Mouse (Mus musculus) hindlimb bud, embryonic 11.5 days (tissue): ENCODE results near the gene Fbf1.

Source experiments
- DNase-seq: peaks from one replicate; pipeline ENCODE4 v3.0.0-alpha.2; 2012; ENCODE audit warnings: low read depth, low spot score; ENCODE audit errors: extremely low spot score

Fbf1 gene

GRCm38 (mm10) chr11:116185836-116186235 is 17.9 kb upstream of the Fbf1 start:
- DNase-seq = no peak

GRCm38 (mm10) chr11:116178411-116179121 is 10.6 kb upstream of the Fbf1 start:
- no peak for DNase-seq

- DNase-seq = no peak
These were observed 8.0 kb upstream of the Fbf1 start for GRCm38 (mm10) chr11:116176010-116176409.

DNA sequence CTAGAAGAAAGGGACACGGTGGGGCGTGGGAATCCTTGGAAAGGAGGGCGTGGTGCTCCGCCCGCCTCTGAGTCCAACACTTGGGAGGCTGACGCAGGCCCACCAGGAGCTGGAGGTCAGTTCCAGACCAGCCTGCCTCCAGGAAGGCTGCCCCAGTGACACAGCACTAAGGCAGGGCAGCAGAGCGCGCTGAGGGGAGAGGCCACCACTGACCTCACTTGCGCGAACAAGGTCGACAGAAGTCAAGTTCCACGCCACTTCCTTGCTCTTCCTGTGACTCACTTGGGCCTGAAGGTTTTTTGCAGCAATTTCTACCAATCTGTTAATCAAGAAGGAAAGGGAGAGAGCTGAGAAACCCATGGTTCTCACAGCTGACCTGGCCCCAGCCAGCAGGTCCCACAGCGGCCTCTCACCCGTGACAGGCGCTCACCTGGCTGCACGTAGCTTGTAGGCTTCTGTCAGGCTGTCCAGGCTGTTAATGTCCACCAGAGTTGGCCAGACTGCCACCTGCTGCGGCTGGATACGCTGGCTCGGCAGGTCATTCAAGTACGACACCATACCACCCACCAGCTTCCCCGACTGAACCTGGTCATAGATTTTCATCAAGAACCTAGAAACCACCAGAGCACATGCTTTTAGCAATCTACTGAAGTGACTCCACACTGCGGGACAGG is 6.9 kb upstream of the Fbf1 start:
- no peak for DNase-seq

DNA sequence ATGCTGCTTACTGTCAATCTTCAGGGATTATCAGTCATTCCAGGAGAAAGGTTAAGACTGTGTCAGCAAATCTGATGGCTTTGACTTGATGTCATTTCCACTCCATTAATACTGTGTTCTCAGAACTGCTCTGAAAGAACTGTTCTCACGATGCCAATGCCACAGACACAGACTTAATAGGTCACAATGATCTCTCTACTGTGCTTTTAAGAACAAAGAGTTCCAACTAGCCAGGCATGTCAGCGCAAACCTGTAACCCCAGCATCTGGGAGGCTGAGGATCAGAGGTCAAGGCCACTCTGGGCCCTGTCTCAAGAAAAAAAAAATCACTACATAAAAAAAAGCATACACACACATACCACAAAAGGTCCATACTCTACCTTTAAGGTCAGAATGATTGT is 4.0 kb upstream of the Fbf1 start:
- no peak for DNase-seq

DNA sequence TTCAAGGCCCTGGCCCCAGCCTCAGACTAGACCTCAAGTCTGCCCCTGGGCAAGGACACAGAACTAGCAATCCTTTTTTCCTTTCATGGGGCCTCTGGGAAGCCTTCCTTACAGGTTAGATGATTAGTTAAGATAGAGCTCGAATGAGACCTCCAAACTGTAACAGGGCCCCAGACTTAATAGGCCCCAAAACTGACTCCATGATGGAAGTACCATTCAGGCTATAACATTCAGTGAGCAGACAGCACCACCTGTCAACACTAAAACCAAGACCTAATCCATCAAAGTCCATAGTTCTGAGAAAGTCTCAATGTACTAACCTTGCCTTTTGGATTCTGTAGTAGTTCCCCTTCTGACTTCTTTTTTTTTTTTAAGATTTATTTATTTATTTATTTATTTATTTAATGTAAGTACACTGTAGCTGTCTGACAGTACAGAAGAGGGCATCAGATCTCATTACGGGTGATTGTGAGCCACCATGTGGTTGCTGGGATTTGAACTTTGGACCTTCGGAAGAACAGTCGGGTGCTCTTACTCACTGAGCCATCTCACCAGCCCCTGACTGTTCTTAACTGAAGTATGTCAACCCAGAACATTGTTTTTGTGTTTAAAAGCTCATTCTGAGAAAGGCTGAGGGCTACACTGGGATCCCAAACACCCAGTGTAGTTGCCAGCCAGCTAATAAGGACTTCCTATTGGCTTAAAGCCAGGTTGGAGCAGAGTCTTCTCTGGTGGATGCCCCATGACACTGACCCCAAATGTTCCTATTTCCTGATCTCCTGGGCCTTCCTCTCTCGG is 2.2 kb upstream of the Fbf1 start:
- no peak for DNase-seq

DNA sequence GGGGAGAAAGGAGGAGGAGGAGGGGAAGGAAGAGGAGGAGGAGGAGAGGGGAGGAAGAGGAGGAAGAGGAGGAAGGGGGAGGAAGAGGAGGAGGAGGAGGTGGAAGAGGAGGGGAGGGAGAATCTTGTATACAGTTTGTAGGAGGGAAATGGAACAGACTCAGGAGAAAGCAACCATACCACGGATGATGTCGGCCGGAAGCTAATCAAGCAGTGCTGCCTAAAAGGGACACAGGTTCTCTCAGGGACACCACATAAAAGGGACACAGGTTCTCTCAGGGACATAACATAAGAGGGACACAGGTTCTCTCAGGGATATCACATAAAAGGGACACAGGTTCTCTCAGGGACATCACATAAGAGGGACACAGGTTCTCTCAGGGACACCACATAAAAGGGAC is 1.2 kb upstream of the Fbf1 start:
- no peak for DNase-seq

DNA sequence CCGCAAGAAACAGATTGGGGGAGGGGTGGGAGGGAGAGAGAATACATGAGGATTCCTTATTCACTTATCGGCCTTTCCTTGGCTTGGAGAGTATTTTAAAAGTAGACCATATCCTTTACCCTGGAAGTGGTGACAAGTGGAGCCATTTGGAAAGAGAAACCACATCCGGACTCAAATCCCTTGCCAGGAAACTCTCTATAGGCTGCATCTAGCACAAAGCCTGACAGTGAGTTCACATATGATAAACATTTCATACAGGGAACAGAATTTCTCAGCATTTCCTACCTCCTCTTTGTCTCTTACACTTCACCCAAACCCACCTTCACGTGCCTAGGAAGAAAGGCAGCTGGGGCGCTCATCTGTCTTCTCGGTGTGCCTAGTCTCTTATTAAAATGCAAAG is 734 bp downstream of the Fbf1 start:
- peak; percentile 6 for DNase-seq

- no peak for DNase-seq
These were observed 5.0 kb downstream of the Fbf1 start for GRCm38 (mm10) chr11:116163002-116163401.

DNA sequence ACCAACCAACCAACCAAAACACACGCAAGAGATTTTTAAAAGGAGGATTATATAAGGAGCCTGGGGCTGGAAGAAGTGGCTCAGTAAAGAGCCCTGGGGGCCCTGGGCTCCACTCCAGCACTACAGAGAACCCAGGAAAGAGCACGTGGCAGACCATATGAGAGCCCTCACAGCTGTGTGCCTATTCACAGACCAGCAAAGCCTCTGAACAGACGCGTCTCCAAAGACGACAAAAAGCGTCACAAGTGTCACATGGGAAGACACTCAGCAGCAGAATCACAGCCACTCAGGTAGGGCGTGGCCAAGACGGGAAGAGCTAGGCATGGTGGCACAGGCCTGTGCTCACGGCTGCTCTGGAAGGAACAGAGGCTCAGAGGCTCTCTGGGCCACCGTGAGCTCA is 5.8 kb downstream of the Fbf1 start:
- DNase-seq = no peak

- DNase-seq = no peak
These were observed 6.7 kb downstream of the Fbf1 start for GRCm38 (mm10) chr11:116161312-116161711.

DNA sequence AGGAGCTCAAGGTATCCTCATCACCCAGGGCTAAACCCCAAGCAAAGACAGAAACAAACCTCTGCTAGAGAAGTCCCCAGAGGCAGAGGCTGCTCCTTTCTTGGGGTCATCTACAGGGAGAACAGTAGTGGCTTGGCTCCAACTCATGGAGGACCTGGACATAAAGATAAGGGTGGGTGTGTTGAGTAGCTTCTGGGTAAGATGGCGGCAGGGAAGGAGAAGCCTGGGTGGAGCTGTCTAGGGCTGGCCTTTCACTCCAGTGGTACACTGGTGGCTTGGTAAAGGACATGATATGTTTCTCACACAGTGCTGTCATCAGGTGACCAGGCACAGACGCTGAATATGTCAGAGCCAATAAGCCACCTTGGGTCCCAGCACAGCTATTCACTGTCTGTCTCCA is 17.0 kb downstream of the Fbf1 start:
- DNase-seq = no peak

GRCm38 (mm10) chr11:116149341-116149740 is 18.6 kb downstream of the Fbf1 start:
- DNase-seq = no peak

DNA sequence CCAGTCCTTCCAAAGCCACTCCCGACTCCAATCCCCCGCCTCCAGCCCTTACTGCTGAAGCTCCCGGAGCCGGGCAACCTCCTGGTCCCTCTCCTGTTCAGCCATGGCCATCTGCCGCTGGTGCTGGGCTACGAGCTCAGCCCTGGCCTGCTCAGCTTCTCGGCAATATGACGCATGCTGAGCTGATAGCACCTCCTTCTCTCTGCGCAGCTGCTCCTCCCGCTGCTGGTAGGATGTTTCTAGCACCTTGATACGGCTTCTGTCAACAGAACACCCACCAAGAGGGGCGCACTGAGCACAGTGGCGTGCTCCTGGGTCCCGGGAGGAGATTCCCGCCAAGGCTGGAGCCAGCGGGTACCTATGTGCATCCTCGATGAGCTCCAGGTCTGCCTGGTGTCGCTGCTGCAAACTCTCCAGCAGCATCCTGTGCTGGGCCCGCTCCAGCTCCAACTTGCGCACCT is 19.2 kb downstream of the Fbf1 start:
- no peak for DNase-seq

- no peak for DNase-seq
These were observed 21.5 kb downstream of the Fbf1 start for GRCm38 (mm10) chr11:116146294-116146985.

DNA sequence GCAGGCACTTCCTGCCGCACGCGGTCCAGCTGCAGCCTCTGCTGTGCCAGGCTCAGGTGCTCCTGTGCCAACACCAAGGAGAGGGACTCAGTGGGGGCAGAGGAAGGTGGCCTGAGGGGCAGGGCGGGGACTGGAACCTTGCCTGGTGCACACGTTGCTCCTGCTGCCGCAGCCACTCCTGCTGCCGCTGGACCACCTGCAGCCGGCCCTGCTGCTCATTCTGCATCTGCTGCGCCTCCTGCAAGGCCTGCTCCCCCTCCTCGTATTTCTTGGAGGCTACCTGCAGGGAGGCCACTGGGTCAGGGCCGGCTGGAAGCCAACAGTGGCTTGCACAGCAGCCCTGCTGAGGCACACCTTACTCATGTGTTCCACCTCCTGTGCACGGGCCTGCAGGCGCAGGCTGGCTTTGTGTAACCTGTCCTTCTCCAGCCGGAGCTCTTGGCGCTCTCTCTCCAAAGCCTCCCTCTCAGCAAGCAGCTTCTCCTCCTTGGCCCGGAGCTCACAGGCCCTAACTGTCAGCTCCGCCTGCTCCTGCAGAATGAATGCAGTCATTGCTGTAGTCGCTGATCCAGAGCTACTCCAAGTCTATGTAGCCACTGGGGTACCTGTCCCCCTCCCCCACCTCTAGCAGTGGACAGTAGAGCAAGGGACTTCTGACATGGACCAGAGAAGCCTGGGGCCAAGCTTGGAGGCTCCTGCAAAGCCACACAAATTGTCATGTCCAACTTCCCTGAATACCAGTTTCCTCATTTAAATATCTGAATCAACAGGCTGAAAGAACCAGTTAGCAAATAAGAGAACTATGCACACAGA is 22.3 kb downstream of the Fbf1 start:
- no peak for DNase-seq

DNA sequence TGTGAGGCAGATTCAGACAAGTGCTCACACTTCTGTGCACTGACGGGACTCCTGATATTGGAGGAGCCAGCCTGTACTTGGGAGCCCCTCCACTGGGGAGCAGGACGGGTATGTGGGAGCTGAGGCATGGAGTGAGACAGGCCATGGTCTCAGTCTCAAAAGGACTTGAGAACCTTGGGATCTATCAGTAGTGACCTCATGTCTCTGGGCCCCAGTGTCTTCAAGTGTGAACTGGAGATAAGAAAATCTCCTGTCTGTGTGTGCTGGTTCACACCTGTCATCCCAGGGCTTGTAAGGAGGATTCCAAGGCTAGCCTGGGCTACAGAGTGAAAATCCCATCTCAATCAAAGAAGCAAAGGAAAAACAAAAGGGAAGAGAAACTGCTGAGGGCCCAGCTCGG is 24.5 kb downstream of the Fbf1 start:
- DNase-seq = no peak

- no peak for DNase-seq
These were observed 25.6 kb downstream of the Fbf1 start for GRCm38 (mm10) chr11:116142211-116142991.

GRCm38 (mm10) chr11:116138468-116139138 is 29.4 kb downstream of the Fbf1 start, which contains the start of gene Mrpl38:
Gene Mrpl38, minus strand, starts transcription at chr11:116138868.
- peak; percentile 94 for DNase-seq
